Comparison of ENCODE assay signal across 24 mouse cellular contexts in genomic region chr11:64481445-64481844, GRCm38 (mm10). TPM values are rescaled to one million over a fixed set of nuclear protein-coding genes. Genes with fewer than 3 reads are reported as not detected.
A peak's percentile ranks its signal among the peaks of the same experiment; 100 is the strongest.
DNase-seq lines count a peak whose midpoint lies in the region; ATAC-seq and TF ChIP-seq lines count a peak whose summit lies in the region.
"Had no signal": no experiment of that assay in that cellular context is flagged by ENCODE, and none has a peak within 500 bp of the region (broad histone marks: within the 10 kb centered on the region; RNA-seq: fewer than 3 reads in every experiment).

No protein-coding gene starts in this region.

- in situ Hi-C loops in Patski (cut with MboI; ENCODE audit: low pct_unique_long_range_greater_than_20kb), result no loop called here

- H3K9ac ChIP-seq in heart, embryonic 12.5 days, result no peak overlapping the region
- H3K9ac ChIP-seq in heart, adult 2 months (ENCODE audit: low read depth, low read length), result no peak overlapping the region
- no peak overlapping the region for H3K9ac ChIP-seq in limb, embryonic 14.5 days (ENCODE audit: low read depth, low read length, severe bottlenecking)
- H3K9ac ChIP-seq in midbrain, embryonic 11.5 days (ENCODE audit: low read length), result no peak overlapping the region
- H3K9ac ChIP-seq: embryonic facial prominence, embryonic 13.5 days; forebrain, embryonic 13.5 days; forebrain, postnatal 0 days; hindbrain, embryonic 14.5 days; intestine, embryonic 15.5 days had no signal

- POLR2A ChIA-PET in Patski (lab: Charles Lee), result no interaction called here

- no peaks in the 10 kb centered on the region; the same call in 1 of the 2 replicates for H3K4me1 ChIP-seq in heart, embryonic 12.5 days (replicated peaks)
- no peaks in the 10 kb centered on the region; the same call in 1 of the 2 replicates for H3K4me1 ChIP-seq in heart, adult 2 months (ENCODE audit: control insufficient read depth, insufficient read depth, low read length)
- peaks cover 11% of the 10 kb centered on the region for H3K4me1 ChIP-seq in limb, embryonic 14.5 days (ENCODE audit: control insufficient read depth, insufficient read depth, low read length)
- peaks cover 20% of the 10 kb centered on the region for H3K4me1 ChIP-seq in limb, embryonic 10.5 days
- H3K4me1 ChIP-seq in midbrain, embryonic 11.5 days (ENCODE audit: control insufficient read depth, insufficient read depth, low read length), result no peaks in the 10 kb centered on the region
- H3K4me1 ChIP-seq: intestine, embryonic 15.5 days had no signal

- H3K4me2 ChIP-seq in heart, embryonic 12.5 days, result no peak overlapping the region
- no peak overlapping the region for H3K4me2 ChIP-seq in limb, embryonic 14.5 days (replicated peaks; ENCODE audit: low read depth, low read length, severe bottlenecking)
- H3K4me2 ChIP-seq in midbrain, embryonic 11.5 days, result no peak overlapping the region
- H3K4me2 ChIP-seq: embryonic facial prominence, embryonic 13.5 days; forebrain, embryonic 13.5 days; hindbrain, embryonic 14.5 days; intestine, embryonic 15.5 days had no signal

- CTCF ChIA-PET in Patski (lab: Charles Lee), result interaction anchor here (1.2 to 1.6 kb wide), 3 partner anchors 9 to 192 kb away, joined by 3 to 7 read pairs (median 3); no protein-coding TSS in a partner anchor

- TF ChIP-seq CTCF in heart, adult 2 months (IDR thresholded peaks at IDR 0.05), result no peak
- no peak for TF ChIP-seq CTCF in Patski (IDR thresholded peaks at IDR 0.05)

- H3K79me2 ChIP-seq in heart, adult 2 months (replicated peaks; ENCODE audit: control insufficient read depth, insufficient read depth, low read length), result no peaks in the 10 kb centered on the region

- TF ChIP-seq EP300 in heart, adult 2 months (IDR thresholded peaks at IDR 0.05; ENCODE audit: insufficient read depth, low read depth, low read length), result no peak

- no peak for DNase-seq in heart, adult 2 months
- DNase-seq in limb, embryonic 14.5 days (ENCODE audit: low spot score), result peak; percentile 64
- no peak for DNase-seq in limb, embryonic 10.5 days (ENCODE audit: low spot score)
- DNase-seq in Patski (ENCODE audit: low read depth, low spot score), result peak; percentile 80
- DNase-seq in lung, postnatal 10 days, result peak; percentile 30
- DNase-seq in c-Kit-positive CD71-positive TER-119-positive erythroid progenitor cells, embryonic 14.5 days (ENCODE audit: low spot score), result no peak
- no peak for DNase-seq in midbrain, embryonic 11.5 days (ENCODE audit: low spot score, missing footprints)
- DNase-seq: adrenal gland, adult 8-10 months; adrenal gland, postnatal 36 days; cerebellum, adult 11 months; cerebellum, adult 8-10 months; cerebellum, postnatal 14 days; forebrain, postnatal 0 days; gastrocnemius, postnatal 25 days had no signal

- intact Hi-C loops in heart, adult 2 months (cut with DNase I), result no loop called here

- H3K36me3 ChIP-seq in heart, embryonic 12.5 days, result no peaks in the 10 kb centered on the region
- H3K36me3 ChIP-seq in heart, adult 2 months (ENCODE audit: control insufficient read depth, insufficient read depth, low read length), result no peaks in the 10 kb centered on the region
- H3K36me3 ChIP-seq in limb, embryonic 14.5 days (ENCODE audit: control insufficient read depth, insufficient read depth, low read length), result no peaks in the 10 kb centered on the region
- H3K36me3 ChIP-seq in limb, embryonic 10.5 days, result no peaks in the 10 kb centered on the region
- no peaks in the 10 kb centered on the region for H3K36me3 ChIP-seq in midbrain, embryonic 11.5 days (ENCODE audit: control insufficient read depth, insufficient read depth, low read length)
- H3K36me3 ChIP-seq: embryonic facial prominence, embryonic 13.5 days; hindbrain, embryonic 10.5 days; intestine, embryonic 15.5 days had no signal

- WGBS in heart, embryonic 12.5 days, result 48% methylated on average over 3 of the region's 3 CpGs
- WGBS in heart, adult 2 months, result 33% methylated on average over 3 of the region's 3 CpGs
- 46% methylated on average over 3 of the region's 3 CpGs for WGBS in limb, embryonic 14.5 days
- 88% methylated on average over 3 of the region's 3 CpGs for WGBS in limb, embryonic 10.5 days
- 88% methylated on average over 3 of the region's 3 CpGs for WGBS in midbrain, embryonic 11.5 days

- 0 out of 2 replicates have a peak overlapping the region, but pooled peaks have one; percentile 21 for H3K27ac ChIP-seq in heart, embryonic 12.5 days (ENCODE audit: poor library complexity, severe bottlenecking)
- no peak overlapping the region for H3K27ac ChIP-seq in heart, adult 2 months
- H3K27ac ChIP-seq in limb, embryonic 14.5 days (replicated peaks; ENCODE audit: low read depth, low read length), result no peak overlapping the region
- no peak overlapping the region for H3K27ac ChIP-seq in limb, embryonic 10.5 days
- H3K27ac ChIP-seq in midbrain, embryonic 11.5 days (ENCODE audit: low read depth, low read length), result no peak overlapping the region
- H3K27ac ChIP-seq: embryonic facial prominence, embryonic 13.5 days; forebrain, embryonic 13.5 days; hindbrain, embryonic 10.5 days; hindbrain, embryonic 14.5 days; intestine, embryonic 15.5 days had no signal

- no peak overlapping the region for H3K4me3 ChIP-seq in heart, embryonic 12.5 days
- no peak overlapping the region for H3K4me3 ChIP-seq in heart, adult 2 months
- no peak overlapping the region for H3K4me3 ChIP-seq in limb, embryonic 14.5 days (replicated peaks; ENCODE audit: low read length)
- no peak overlapping the region for H3K4me3 ChIP-seq in limb, embryonic 10.5 days
- H3K4me3 ChIP-seq in midbrain, embryonic 11.5 days (ENCODE audit: low read depth, low read length), result no peak overlapping the region
- H3K4me3 ChIP-seq: embryonic facial prominence, embryonic 13.5 days; forebrain, embryonic 13.5 days; hindbrain, embryonic 10.5 days; intestine, embryonic 15.5 days had no signal

- no peaks in the 10 kb centered on the region for H3K9me3 ChIP-seq in heart, embryonic 12.5 days (replicated peaks)
- H3K9me3 ChIP-seq in limb, embryonic 14.5 days (ENCODE audit: control insufficient read depth, low read length), result no peaks in the 10 kb centered on the region
- no peaks in the 10 kb centered on the region for H3K9me3 ChIP-seq in limb, embryonic 10.5 days (replicated peaks)
- H3K9me3 ChIP-seq in midbrain, embryonic 11.5 days (ENCODE audit: control insufficient read depth, low read length), result no peaks in the 10 kb centered on the region
- H3K9me3 ChIP-seq: embryonic facial prominence, embryonic 13.5 days; forebrain, embryonic 13.5 days; hindbrain, embryonic 10.5 days; intestine, embryonic 15.5 days had no signal

- H3K27me3 ChIP-seq in heart, embryonic 12.5 days (replicated peaks), result no peaks in the 10 kb centered on the region
- no peaks in the 10 kb centered on the region for H3K27me3 ChIP-seq in heart, adult 2 months (ENCODE audit: control insufficient read depth, insufficient read depth, low read length)
- no peaks in the 10 kb centered on the region for H3K27me3 ChIP-seq in limb, embryonic 14.5 days (ENCODE audit: control insufficient read depth, insufficient read depth, low read length)
- H3K27me3 ChIP-seq in limb, embryonic 10.5 days (ENCODE audit: low read depth, poor library complexity, severe bottlenecking), result no peaks in the 10 kb centered on the region
- H3K27me3 ChIP-seq in Patski, result no peaks in the 10 kb centered on the region
- H3K27me3 ChIP-seq in midbrain, embryonic 11.5 days (ENCODE audit: control insufficient read depth, insufficient read depth, low read length), result no peaks in the 10 kb centered on the region
- H3K27me3 ChIP-seq: embryonic facial prominence, embryonic 13.5 days; intestine, embryonic 15.5 days had no signal

- TF ChIP-seq POLR2A in heart, adult 2 months (IDR thresholded peaks at IDR 0.05; ENCODE audit: insufficient read depth, low read depth, low read length), result no peak
- no peak for TF ChIP-seq POLR2A in limb, embryonic 14.5 days (IDR thresholded peaks at IDR 0.05; ENCODE audit: borderline replicate concordance, extremely low read depth, insufficient read depth, insufficient read length)

- no peak for ATAC-seq in heart, embryonic 12.5 days (ENCODE audit: insufficient number of reproducible peaks, low FRiP score)
- no peak for ATAC-seq in limb, embryonic 14.5 days (ENCODE audit: low FRiP score, low read depth)
- peak; percentile 71 for ATAC-seq in Patski
- no peak for ATAC-seq in midbrain, embryonic 11.5 days (ENCODE audit: low FRiP score)
- ATAC-seq: forebrain, embryonic 13.5 days; forebrain, postnatal 0 days; intestine, embryonic 15.5 days had no signal

RNA-seq across cellular contexts. Expression of gene F930015N05Rik, which starts 45.0 kb away (rescaled TPM):
- polyA plus RNA-seq in heart, embryonic 12.5 days (2016; fragmentation: Nextera tagmentation; extraction: Ambion mirVana), result not detected in 2 replicates
- total RNA-seq in heart, adult 2 months (2021), result under 1 TPM in 1 of 2 experiments, not detected in 1; 0.20 TPM
- 0.20 TPM in 1 of 2 replicates, not detected in the other for polyA plus RNA-seq in heart, adult 2 months (2012; rRNA removed)
- 1.8 and 2.3 TPM in 2 replicates for polyA plus RNA-seq in limb, embryonic 14.5 days (2012; rRNA removed)
- 2.4 and 4.5 TPM in 2 replicates for polyA plus RNA-seq in limb, embryonic 14.5 days (2014; fragmentation: Nextera tagmentation; extraction: Ambion mirVana)
- 1.4 and 1.5 TPM in 2 replicates for polyA plus RNA-seq in limb, embryonic 10.5 days (2016; fragmentation: Nextera tagmentation; extraction: Ambion mirVana)
- polyA plus RNA-seq in Patski (2021), result 18.2 TPM
- 1.7 TPM in 2 replicates for polyA plus RNA-seq in midbrain, embryonic 11.5 days (2014; fragmentation: Nextera tagmentation; extraction: Ambion mirVana)
- total RNA-seq: adrenal gland, adult 8-10 months; adrenal gland, postnatal 36 days; common myeloid progenitor, adult 5-6 weeks; ES-E14; forebrain, postnatal 0 days; gastrocnemius, adult 18-20 months; gastrocnemius, postnatal 25 days; granulocyte monocyte progenitor cell, adult 5-6 weeks had no signal

RNA-seq across cellular contexts. Expression of gene Hs3st3a1, which starts 46.3 kb away (rescaled TPM):
- 1.6 and 1.7 TPM in 2 replicates for polyA plus RNA-seq in heart, embryonic 12.5 days (2016; fragmentation: Nextera tagmentation; extraction: Ambion mirVana)
- total RNA-seq in heart, adult 2 months (2021), result under 1 TPM; 0.31 to 0.45 TPM
- 0.32 and 0.35 TPM in 2 replicates for polyA plus RNA-seq in heart, adult 2 months (2012; rRNA removed)
- 6.7 and 9.5 TPM in 2 replicates for polyA plus RNA-seq in limb, embryonic 14.5 days (2012; rRNA removed)
- 5.2 and 5.6 TPM in 2 replicates for polyA plus RNA-seq in limb, embryonic 14.5 days (2014; fragmentation: Nextera tagmentation; extraction: Ambion mirVana)
- 2.2 and 2.4 TPM in 2 replicates for polyA plus RNA-seq in limb, embryonic 10.5 days (2016; fragmentation: Nextera tagmentation; extraction: Ambion mirVana)
- polyA plus RNA-seq in Patski (2021), result 15.1 TPM
- 3.1 and 3.4 TPM in 2 replicates for polyA plus RNA-seq in midbrain, embryonic 11.5 days (2014; fragmentation: Nextera tagmentation; extraction: Ambion mirVana)
- total RNA-seq: common myeloid progenitor, adult 5-6 weeks; granulocyte monocyte progenitor cell, adult 5-6 weeks had no signal

Comparison
In these comparisons a context has a peak if more than half of its experiments do, and no peak if none do; other contexts are left out.
1. DNase-seq: peak in limb, embryonic 14.5 days (single experiment), Patski (single experiment) and lung, postnatal 10 days (single experiment); none in heart, adult 2 months (0 of 2), limb, embryonic 10.5 days (single experiment), c-Kit-positive CD71-positive TER-119-positive erythroid progenitor cells, embryonic 14.5 days (single experiment) and midbrain, embryonic 11.5 days (single experiment).